Mouse (Mus musculus) bone marrow, adult 2 months (tissue): ENCODE data around the gene 6030408B16Rik.

Experiments used
- CTCF ChIP-seq: fragments of 200-500 bp; IDR thresholded peaks from 2 replicates; pipeline ENCODE4 v1.5.1; 2011; ENCODE audit warnings: low read length, control low read depth; ENCODE audit not compliant: control insufficient read depth, insufficient read depth
- POLR2A ChIP-seq: fragments of 200-500 bp; IDR thresholded peaks from 2 replicates; pipeline ENCODE4 v1.6.1; 2011; ENCODE audit warnings: low read depth, mild to moderate bottlenecking, control low read depth, low read length, borderline replicate concordance; ENCODE audit not compliant: control insufficient read depth

DNA sequence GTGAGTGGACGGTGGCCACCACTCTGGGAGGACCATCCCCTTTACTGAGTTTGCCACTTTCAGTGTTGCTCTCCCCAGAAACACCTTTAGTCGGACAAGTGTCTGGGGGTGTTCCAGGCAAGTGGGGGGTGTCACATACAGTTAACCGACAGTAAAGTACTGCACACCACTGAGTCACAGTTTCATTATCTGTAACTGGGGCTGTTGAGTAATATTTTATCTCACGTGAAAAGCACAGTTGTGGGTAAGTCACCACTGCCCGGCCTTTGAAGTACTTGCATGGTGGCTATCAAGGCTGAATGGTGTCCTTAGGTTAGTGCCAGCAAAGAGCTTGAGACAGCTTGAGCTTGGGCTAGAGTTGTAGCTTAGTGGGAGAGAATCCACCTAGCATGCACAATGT, 10.5 kb upstream of the 6030408B16Rik start:
- TF ChIP-seq CTCF, result no peak
- TF ChIP-seq POLR2A, result no peak
